Mouse (Mus musculus) gastrocnemius, adult 2 months (tissue): ENCODE data around the gene Ggta1. TPM values are rescaled to one million over a fixed set of nuclear protein-coding genes. Genes with fewer than 3 reads are reported as not detected.

Source experiments
- DNase-seq: peaks from one replicate; pipeline ENCODE4 v3.0.0; 2022
- H3K27ac ChIP-seq: fragments of 200-600 bp; 2 replicates; pipeline ENCODE4 v1.8.1; 2022; ENCODE audit warnings: mild to moderate bottlenecking
- H3K4me3 ChIP-seq: fragments of 200-600 bp; 2 replicates; pipeline ENCODE4 v1.8.1; 2022; ENCODE audit warnings: mild to moderate bottlenecking, moderate library complexity
- CTCF ChIP-seq: fragments of 200-600 bp; IDR thresholded peaks from 2 replicates; pipeline ENCODE4 v1.8.1; 2022; ENCODE audit warnings: antibody characterized with exemption, mild to moderate bottlenecking, moderate library complexity
- intact Hi-C: fragments of 180-260 bp; cut with DNase I; formaldehyde crosslinking; loops from one replicate; pipeline ENCODE4 v1.15.1; 2025
- total RNA-seq, 2 experiments: library from RNA; stranded (reverse); gene quantifications; 2 replicates each; pipeline ENCODE4 v1.2.3; 2021

Ggta1 gene
- total RNA-seq, 2 experiments from 2014 or later: 6.3 to 11.2 TPM

- no peak for TF ChIP-seq CTCF
- intact Hi-C loops: no loop called here
- Histone ChIP-seq H3K4me3 (no peak overlapping the region), H3K27ac (no peak overlapping the region)
- DNase-seq: no peak
Measured at GRCm38 (mm10) chr2:35419243-35419642, 43.8 kb downstream of the Ggta1 start.

GRCm38 (mm10) chr2:35417231-35417630, 45.8 kb downstream of the Ggta1 start:
- DNase-seq: no peak
- intact Hi-C loops: no loop called here
- 0 out of 2 replicates have a peak overlapping the region, but pooled peaks have one; percentile 10 for H3K27ac ChIP-seq
- TF ChIP-seq CTCF: no peak
- H3K4me3 ChIP-seq: no peak overlapping the region

GRCm38 (mm10) chr2:35416473-35416872, 46.6 kb downstream of the Ggta1 start:
- TF ChIP-seq CTCF: no peak
- H3K27ac ChIP-seq: 0 out of 2 replicates have a peak overlapping the region, but pooled peaks have one; percentile 10
- no peak overlapping the region for H3K4me3 ChIP-seq
- intact Hi-C loops: no loop called here
- no peak for DNase-seq

- TF ChIP-seq CTCF: no peak
- Histone ChIP-seq H3K27ac (no peak overlapping the region), H3K4me3 (no peak overlapping the region)
- no peak for DNase-seq
- intact Hi-C loops: no loop called here
Measured at GRCm38 (mm10) chr2:35412810-35413209, 50.2 kb downstream of the Ggta1 start.

GRCm38 (mm10) chr2:35412246-35412645, 50.8 kb downstream of the Ggta1 start:
- DNase-seq: no peak
- intact Hi-C loops: no loop called here
- no peak overlapping the region for H3K27ac ChIP-seq
- no peak overlapping the region for H3K4me3 ChIP-seq
- no peak for TF ChIP-seq CTCF

- Histone ChIP-seq H3K4me3 (no peak overlapping the region), H3K27ac (no peak overlapping the region)
- no peak for DNase-seq
- intact Hi-C loops: no loop called here
- no peak for TF ChIP-seq CTCF
Measured at GRCm38 (mm10) chr2:35411640-35412190, 51.3 kb downstream of the Ggta1 start.

- no peak for DNase-seq
Measured at GRCm38 (mm10) chr2:35409466-35409865, 53.6 kb downstream of the Ggta1 start.

GRCm38 (mm10) chr2:35408409-35409110, 54.5 kb downstream of the Ggta1 start:
- no peak for TF ChIP-seq CTCF
- intact Hi-C loops: no loop called here
- DNase-seq: no peak
- no peak overlapping the region for H3K4me3 ChIP-seq
- no peak overlapping the region for H3K27ac ChIP-seq

More at GRCm38 (mm10) chr2:35409466-35409865, 53.6 kb downstream of the Ggta1 start:
- intact Hi-C loops: no loop called here
- Histone ChIP-seq H3K27ac (no peak overlapping the region), H3K4me3 (no peak overlapping the region)
- no peak for TF ChIP-seq CTCF

- no peak for TF ChIP-seq CTCF
- DNase-seq: no peak
- Histone ChIP-seq H3K27ac (no peak overlapping the region), H3K4me3 (no peak overlapping the region)
- intact Hi-C loops: no loop called here
Measured at GRCm38 (mm10) chr2:35407878-35408277, 55.2 kb downstream of the Ggta1 start.

GRCm38 (mm10) chr2:35407266-35407665, 55.8 kb downstream of the Ggta1 start:
- no peak for DNase-seq
- TF ChIP-seq CTCF: no peak
- H3K27ac ChIP-seq: no peak overlapping the region
- no peak overlapping the region for H3K4me3 ChIP-seq
- intact Hi-C loops: no loop called here

GRCm38 (mm10) chr2:35406611-35407010, 56.4 kb downstream of the Ggta1 start:
- H3K4me3 ChIP-seq: no peak overlapping the region

GRCm38 (mm10) chr2:35402391-35402790, 60.6 kb downstream of the Ggta1 start:
- intact Hi-C loops: no loop called here
- no peak overlapping the region for H3K27ac ChIP-seq
- no peak overlapping the region for H3K4me3 ChIP-seq
- TF ChIP-seq CTCF: no peak
- no peak for DNase-seq

More at GRCm38 (mm10) chr2:35406611-35407010, 56.4 kb downstream of the Ggta1 start:
- no peak for TF ChIP-seq CTCF
- no peak overlapping the region for H3K27ac ChIP-seq
- intact Hi-C loops: no loop called here
- DNase-seq: no peak

GRCm38 (mm10) chr2:35400739-35401138, 62.3 kb downstream of the Ggta1 start:
- TF ChIP-seq CTCF: no peak
- no peak overlapping the region for H3K4me3 ChIP-seq
- intact Hi-C loops: no loop called here
- no peak overlapping the region for H3K27ac ChIP-seq
- no peak for DNase-seq
